Mouse (Mus musculus): ENCODE results near the gene Eef1akmt3.

- TF ChIP-seq POLR2A (IDR thresholded peaks at IDR 0.05; ENCODE audit: borderline replicate concordance, extremely low read depth, insufficient read depth, insufficient read length, poor library complexity, severe bottlenecking): no peak
- TF ChIP-seq CTCF (IDR thresholded peaks at IDR 0.05; ENCODE audit: borderline replicate concordance, extremely low read depth, insufficient read depth, insufficient read length): no peak
Observed at GRCm38 (mm10) chr10:127058708-127059107, 17.4 kb upstream of the Eef1akmt3 start.
